Mouse (Mus musculus): ENCODE measurements around the gene Naaa. TPM values are rescaled to one million over a fixed set of nuclear protein-coding genes. Genes with fewer than 3 reads are reported as not detected.
A peak's percentile ranks its signal among the peaks of the same experiment; 100 is the strongest.

Naaa gene
- polyA plus RNA-seq, 1 experiment from 2014 or later, result 6.3 TPM

- Histone ChIP-seq H3K9me3 (ENCODE audit: control insufficient read depth, low read length) (no peaks in the 10 kb centered on the region), H3K27ac (replicated peaks in 1 of 2; ENCODE audit: control insufficient read depth in 1 of 2, insufficient read depth in 1 of 2, low read depth in 2 of 2, low read length in 2 of 2) (no peak overlapping the region), H3K36me3 (ENCODE audit: control insufficient read depth, insufficient read depth, low read length) (no peaks in the 10 kb centered on the region), H3K4me3 (ENCODE audit: control insufficient read depth in 1 of 2, insufficient read depth in 1 of 2, low read depth in 1 of 2, low read length in 2 of 2) (no peak overlapping the region), H3K4me2 (ENCODE audit: low read length) (no peak overlapping the region), H3K27me3 (ENCODE audit: control insufficient read depth, insufficient read depth, low read length) (no peaks in the 10 kb centered on the region), H3K9ac (ENCODE audit: low read length) (no peak overlapping the region), H3K4me1 (ENCODE audit: control insufficient read depth in 2 of 2, insufficient read depth in 2 of 2, low read length in 2 of 2) (peaks cover 0 to 11% of the 10 kb centered on the region in 2 experiments)
- ATAC-seq (ENCODE audit: insufficient number of reproducible peaks, insufficient read depth, low FRiP score, low read depth), result no peak
- 44% methylated on average over 7 of the region's 7 CpGs for WGBS
Measured at GRCm38 (mm10) chr5:92313776-92314175, 35.8 kb upstream of the Naaa start.

- H3K36me3 ChIP-seq (ENCODE audit: control insufficient read depth, insufficient read depth, low read length), result 0 out of 2 replicates have a peak, but pooled peaks cover 6% of the 10 kb centered on the region
- ATAC-seq (ENCODE audit: insufficient number of reproducible peaks, insufficient read depth, low FRiP score, low read depth), result no peak
- peaks cover 0 to 13% of the 10 kb centered on the region in 2 experiments for H3K4me1 ChIP-seq (ENCODE audit: control insufficient read depth in 2 of 2, insufficient read depth in 2 of 2, low read length in 2 of 2)
- no peak overlapping the region for H3K9ac ChIP-seq (ENCODE audit: low read length)
- H3K4me3 ChIP-seq (ENCODE audit: control insufficient read depth in 1 of 2, insufficient read depth in 1 of 2, low read depth in 1 of 2, low read length in 2 of 2), result no peak overlapping the region
- no peak overlapping the region for H3K27ac ChIP-seq (replicated peaks in 1 of 2; ENCODE audit: control insufficient read depth in 1 of 2, insufficient read depth in 1 of 2, low read depth in 2 of 2, low read length in 2 of 2)
- H3K27me3 ChIP-seq (ENCODE audit: control insufficient read depth, insufficient read depth, low read length), result no peaks in the 10 kb centered on the region
- 12% methylated on average over 13 of the region's 13 CpGs for WGBS
- 0 out of 2 replicates have a peak overlapping the region, but pooled peaks have one; percentile 4 for H3K4me2 ChIP-seq (ENCODE audit: low read length)
- no peaks in the 10 kb centered on the region for H3K9me3 ChIP-seq (ENCODE audit: control insufficient read depth, low read length)
Measured at GRCm38 (mm10) chr5:92312046-92312715, 34.2 kb upstream of the Naaa start.

GRCm38 (mm10) chr5:92309681-92310511 is 31.9 kb upstream of the Naaa start, which contains the start of gene Sdad1:
Sdad1 (minus strand) TSS chr5:92310479.
- Histone ChIP-seq H3K4me2 (ENCODE audit: low read length) (peak within 1 kb of the TSS; percentile 77), H3K27me3 (ENCODE audit: control insufficient read depth, insufficient read depth, low read length) (no peaks in the 10 kb centered on the region), H3K9me3 (ENCODE audit: control insufficient read depth, low read length) (no peaks in the 10 kb centered on the region), H3K4me1 (ENCODE audit: control insufficient read depth in 2 of 2, insufficient read depth in 2 of 2, low read length in 2 of 2) (peaks cover 0 to 13% of the 10 kb centered on the region in 2 experiments), H3K4me3 (ENCODE audit: control insufficient read depth in 1 of 2, insufficient read depth in 1 of 2, low read depth in 1 of 2, low read length in 2 of 2) (peak within 1 kb of the TSS; percentile 91), H3K27ac (replicated peaks in 1 of 2; ENCODE audit: control insufficient read depth in 1 of 2, insufficient read depth in 1 of 2, low read depth in 2 of 2, low read length in 2 of 2) (peak within 1 kb of the TSS; percentile 53 to 65; a peak in 3 of 4 replicates), H3K36me3 (ENCODE audit: control insufficient read depth, insufficient read depth, low read length) (peaks cover 16% of the 10 kb centered on the region), H3K9ac (ENCODE audit: low read length) (peak within 1 kb of the TSS; percentile 89)
- peak; percentile 75 for ATAC-seq (ENCODE audit: insufficient number of reproducible peaks, insufficient read depth, low FRiP score, low read depth)
- WGBS, result 2% methylated on average over 41 of the region's 41 CpGs

- H3K27ac ChIP-seq (replicated peaks in 1 of 2; ENCODE audit: control insufficient read depth in 1 of 2, insufficient read depth in 1 of 2, low read depth in 2 of 2, low read length in 2 of 2), result no peak overlapping the region
- H3K9ac ChIP-seq (ENCODE audit: low read length), result no peak overlapping the region
- H3K4me2 ChIP-seq (ENCODE audit: low read length), result no peak overlapping the region
- no peak overlapping the region for H3K4me3 ChIP-seq (ENCODE audit: control insufficient read depth in 1 of 2, insufficient read depth in 1 of 2, low read depth in 1 of 2, low read length in 2 of 2)
- no peaks in the 10 kb centered on the region for H3K9me3 ChIP-seq (ENCODE audit: control insufficient read depth, low read length)
- peaks cover 71% of the 10 kb centered on the region for H3K36me3 ChIP-seq (ENCODE audit: control insufficient read depth, insufficient read depth, low read length)
- peaks cover 0 to 10% of the 10 kb centered on the region in 2 experiments for H3K4me1 ChIP-seq (ENCODE audit: control insufficient read depth in 2 of 2, insufficient read depth in 2 of 2, low read length in 2 of 2)
- no peak for ATAC-seq (ENCODE audit: insufficient number of reproducible peaks, insufficient read depth, low FRiP score, low read depth)
- no peaks in the 10 kb centered on the region for H3K27me3 ChIP-seq (ENCODE audit: control insufficient read depth, insufficient read depth, low read length)
- WGBS, result 58% methylated on average over 3 of the region's 3 CpGs
Measured at GRCm38 (mm10) chr5:92304291-92304690, 26.3 kb upstream of the Naaa start.

GRCm38 (mm10) chr5:92302149-92302840 is 24.3 kb upstream of the Naaa start:
- WGBS, result 67% methylated on average over 13 of the region's 13 CpGs
- Histone ChIP-seq H3K27ac (replicated peaks in 1 of 2; ENCODE audit: control insufficient read depth in 1 of 2, insufficient read depth in 1 of 2, low read depth in 2 of 2, low read length in 2 of 2) (no peak overlapping the region), H3K9ac (ENCODE audit: low read length) (no peak overlapping the region), H3K4me3 (ENCODE audit: control insufficient read depth in 1 of 2, insufficient read depth in 1 of 2, low read depth in 1 of 2, low read length in 2 of 2) (no peak overlapping the region), H3K36me3 (ENCODE audit: control insufficient read depth, insufficient read depth, low read length) (peaks cover 84% of the 10 kb centered on the region), H3K9me3 (ENCODE audit: control insufficient read depth, low read length) (no peaks in the 10 kb centered on the region), H3K4me2 (ENCODE audit: low read length) (no peak overlapping the region), H3K27me3 (ENCODE audit: control insufficient read depth, insufficient read depth, low read length) (no peaks in the 10 kb centered on the region), H3K4me1 (ENCODE audit: control insufficient read depth in 2 of 2, insufficient read depth in 2 of 2, low read length in 2 of 2) (peaks cover 0 to 4% of the 10 kb centered on the region in 2 experiments; a peak in 1 of 4 replicates)
- no peak for ATAC-seq (ENCODE audit: insufficient number of reproducible peaks, insufficient read depth, low FRiP score, low read depth)

- Histone ChIP-seq H3K9ac (ENCODE audit: low read length) (no peak overlapping the region), H3K36me3 (ENCODE audit: control insufficient read depth, insufficient read depth, low read length) (peaks cover 97% of the 10 kb centered on the region), H3K4me1 (ENCODE audit: control insufficient read depth in 2 of 2, insufficient read depth in 2 of 2, low read length in 2 of 2) (no peaks in the 10 kb centered on the region), H3K9me3 (ENCODE audit: control insufficient read depth, low read length) (no peaks in the 10 kb centered on the region), H3K4me3 (ENCODE audit: control insufficient read depth in 1 of 2, insufficient read depth in 1 of 2, low read depth in 1 of 2, low read length in 2 of 2) (no peak overlapping the region), H3K4me2 (ENCODE audit: low read length) (no peak overlapping the region), H3K27me3 (ENCODE audit: control insufficient read depth, insufficient read depth, low read length) (no peaks in the 10 kb centered on the region), H3K27ac (replicated peaks in 1 of 2; ENCODE audit: control insufficient read depth in 1 of 2, insufficient read depth in 1 of 2, low read depth in 2 of 2, low read length in 2 of 2) (no peak overlapping the region)
- 88% methylated on average over 2 of the region's 2 CpGs for WGBS
- ATAC-seq (ENCODE audit: insufficient number of reproducible peaks, insufficient read depth, low FRiP score, low read depth), result no peak
Measured at GRCm38 (mm10) chr5:92294525-92294924, 16.6 kb upstream of the Naaa start.

GRCm38 (mm10) chr5:92291652-92292414 is 13.9 kb upstream of the Naaa start:
- Histone ChIP-seq H3K27me3 (ENCODE audit: control insufficient read depth, insufficient read depth, low read length) (no peaks in the 10 kb centered on the region), H3K9me3 (ENCODE audit: control insufficient read depth, low read length) (no peaks in the 10 kb centered on the region), H3K9ac (ENCODE audit: low read length) (no peak overlapping the region), H3K4me3 (ENCODE audit: control insufficient read depth in 1 of 2, insufficient read depth in 1 of 2, low read depth in 1 of 2, low read length in 2 of 2) (no peak overlapping the region), H3K36me3 (ENCODE audit: control insufficient read depth, insufficient read depth, low read length) (peaks cover 98% of the 10 kb centered on the region), H3K4me2 (ENCODE audit: low read length) (no peak overlapping the region), H3K27ac (replicated peaks in 1 of 2; ENCODE audit: control insufficient read depth in 1 of 2, insufficient read depth in 1 of 2, low read depth in 2 of 2, low read length in 2 of 2) (no peak overlapping the region), H3K4me1 (ENCODE audit: control insufficient read depth in 2 of 2, insufficient read depth in 2 of 2, low read length in 2 of 2) (no peaks in the 10 kb centered on the region)
- 87% methylated on average over 6 of the region's 6 CpGs for WGBS
- no peak for ATAC-seq (ENCODE audit: insufficient number of reproducible peaks, insufficient read depth, low FRiP score, low read depth)

Measured in heart, embryonic 14.5 days (tissue).